Mouse (Mus musculus) inflammation-experienced regulatory T-cells, adult 16 weeks (primary cell): Measurements from ENCODE around the gene Skor1. TPM values are rescaled to one million over a fixed set of nuclear protein-coding genes. Genes with fewer than 3 reads are reported as not detected.

Experiments
- polyA plus RNA-seq: library from polyadenylated mRNA; unstranded; fragments of 100-300 nt; shearing (Covaris generic); gene quantifications from one replicate; pipeline ENCODE4 v1.2.1, GENCODE M21; 2017

The Skor1 gene
- not detected for polyA plus RNA-seq

GRCm38 (mm10) chr9:63148410-63149371, at the start of gene Skor1:
Skor1 (minus strand) TSS chr9:63148961.

Other genes starting within 250 kb of the Skor1 start
- 149 TPM for gene Pias1, start 161.0 kb downstream of the Skor1 start, polyA plus RNA-seq
- gene Map2k5, start 228.9 kb upstream of the Skor1 start, polyA plus RNA-seq, result 19.0 TPM